Mouse (Mus musculus): Measurements from ENCODE around the gene Fras1.

Gene Fras1

GRCm38 (mm10) chr5:96405139-96405842 lies 31.5 kb downstream of the Fras1 start:
- DNase-seq (ENCODE audit: low read depth, low spot score) = no peak

GRCm38 (mm10) chr5:96408291-96408690 lies 34.5 kb downstream of the Fras1 start:
- DNase-seq (ENCODE audit: low read depth, low spot score) = no peak

GRCm38 (mm10) chr5:96412754-96413394 lies 39.1 kb downstream of the Fras1 start:
- DNase-seq (ENCODE audit: low read depth, low spot score) = no peak

GRCm38 (mm10) chr5:96417121-96417520 lies 43.4 kb downstream of the Fras1 start:
- no peak for DNase-seq (ENCODE audit: low read depth, low spot score)

GRCm38 (mm10) chr5:96421550-96421949 lies 47.8 kb downstream of the Fras1 start:
- DNase-seq (ENCODE audit: low read depth, low spot score) = no peak

- DNase-seq (ENCODE audit: low read depth, low spot score) = no peak
These were observed 49.0 kb downstream of the Fras1 start for GRCm38 (mm10) chr5:96422716-96423115.

GRCm38 (mm10) chr5:96425391-96425790 lies 51.6 kb downstream of the Fras1 start:
- DNase-seq (ENCODE audit: low read depth, low spot score) = no peak

GRCm38 (mm10) chr5:96429532-96430141 lies 55.9 kb downstream of the Fras1 start:
- no peak for DNase-seq (ENCODE audit: low read depth, low spot score)

GRCm38 (mm10) chr5:96437870-96438269 lies 64.1 kb downstream of the Fras1 start:
- DNase-seq (ENCODE audit: low read depth, low spot score) = no peak

GRCm38 (mm10) chr5:96439811-96440210 lies 66.1 kb downstream of the Fras1 start:
- no peak for DNase-seq (ENCODE audit: low read depth, low spot score)

GRCm38 (mm10) chr5:96447460-96447859 lies 73.7 kb downstream of the Fras1 start:
- DNase-seq (ENCODE audit: low read depth, low spot score) = no peak

- no peak for DNase-seq (ENCODE audit: low read depth, low spot score)
These were observed 78.3 kb downstream of the Fras1 start for GRCm38 (mm10) chr5:96452027-96452426.

- no peak for DNase-seq (ENCODE audit: low read depth, low spot score)
These were observed 79.6 kb downstream of the Fras1 start for GRCm38 (mm10) chr5:96453386-96453785.

- no peak for DNase-seq (ENCODE audit: low read depth, low spot score)
These were observed 80.7 kb downstream of the Fras1 start for GRCm38 (mm10) chr5:96454422-96454821.

- DNase-seq (ENCODE audit: low read depth, low spot score) = no peak
These were observed 81.5 kb downstream of the Fras1 start for GRCm38 (mm10) chr5:96455241-96455640.

GRCm38 (mm10) chr5:96457436-96457958 lies 83.7 kb downstream of the Fras1 start:
- no peak for DNase-seq (ENCODE audit: low read depth, low spot score)

GRCm38 (mm10) chr5:96459605-96460004 lies 85.8 kb downstream of the Fras1 start:
- DNase-seq (ENCODE audit: low read depth, low spot score) = no peak

GRCm38 (mm10) chr5:96462197-96462596 lies 88.4 kb downstream of the Fras1 start:
- no peak for DNase-seq (ENCODE audit: low read depth, low spot score)

- no peak for DNase-seq (ENCODE audit: low read depth, low spot score)
These were observed 92.7 kb downstream of the Fras1 start for GRCm38 (mm10) chr5:96466461-96466860.

GRCm38 (mm10) chr5:96471995-96472394 lies 98.2 kb downstream of the Fras1 start:
- DNase-seq (ENCODE audit: low read depth, low spot score) = no peak

- DNase-seq (ENCODE audit: low read depth, low spot score) = no peak
These were observed 101.7 kb downstream of the Fras1 start for GRCm38 (mm10) chr5:96475488-96475887.

- DNase-seq (ENCODE audit: low read depth, low spot score) = no peak
These were observed 105.2 kb downstream of the Fras1 start for GRCm38 (mm10) chr5:96479003-96479402.

GRCm38 (mm10) chr5:96481159-96481558 lies 107.4 kb downstream of the Fras1 start:
- DNase-seq (ENCODE audit: low read depth, low spot score) = no peak
